Mouse (Mus musculus): ENCODE measurements around the gene Wdr35.

DNA sequence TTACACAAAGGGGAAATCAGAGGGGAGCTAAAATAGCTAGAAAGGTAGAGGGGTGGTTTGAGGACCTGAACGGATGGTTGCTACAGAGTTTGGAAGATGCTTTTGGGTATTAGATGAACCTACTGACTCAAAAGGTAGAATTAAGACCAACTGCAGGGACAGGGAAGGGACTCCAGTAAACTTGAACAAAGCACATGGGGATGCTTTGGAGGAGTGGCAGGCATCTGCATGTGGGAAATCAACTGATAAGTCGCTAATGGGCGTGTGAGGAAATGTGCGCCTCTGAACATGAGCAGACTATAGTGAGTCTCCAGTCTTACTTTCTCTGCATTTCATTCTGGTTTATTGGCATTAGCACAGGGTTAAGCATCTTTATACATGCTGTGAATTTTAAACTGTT lies 42.6 kb upstream of the Wdr35 start:
- no peak for TF ChIP-seq POLR2A (IDR thresholded peaks at IDR 0.05; ENCODE audit: low read depth, low read length)
- no peak for TF ChIP-seq CTCF (IDR thresholded peaks at IDR 0.05; ENCODE audit: extremely low read depth, insufficient read length, insufficient replicate concordance, low read depth, low read length)
